Mouse (Mus musculus) central nervous system, embryonic 18 days (tissue): ENCODE data around the gene 1700012B09Rik. TPM values are rescaled to one million over a fixed set of nuclear protein-coding genes. Genes with fewer than 3 reads are reported as not detected.

Source experiments
- polyA plus RNA-seq: library from polyadenylated mRNA; depleted of rRNA; stranded (reverse); fragments of >200 nt; gene quantifications from 2 replicates; pipeline ENCODE4 v1.2.3, GENCODE M21; 2012; rRNA removed

1700012B09Rik gene
- 0.91 and 2.0 TPM in 2 replicates for polyA plus RNA-seq

DNA sequence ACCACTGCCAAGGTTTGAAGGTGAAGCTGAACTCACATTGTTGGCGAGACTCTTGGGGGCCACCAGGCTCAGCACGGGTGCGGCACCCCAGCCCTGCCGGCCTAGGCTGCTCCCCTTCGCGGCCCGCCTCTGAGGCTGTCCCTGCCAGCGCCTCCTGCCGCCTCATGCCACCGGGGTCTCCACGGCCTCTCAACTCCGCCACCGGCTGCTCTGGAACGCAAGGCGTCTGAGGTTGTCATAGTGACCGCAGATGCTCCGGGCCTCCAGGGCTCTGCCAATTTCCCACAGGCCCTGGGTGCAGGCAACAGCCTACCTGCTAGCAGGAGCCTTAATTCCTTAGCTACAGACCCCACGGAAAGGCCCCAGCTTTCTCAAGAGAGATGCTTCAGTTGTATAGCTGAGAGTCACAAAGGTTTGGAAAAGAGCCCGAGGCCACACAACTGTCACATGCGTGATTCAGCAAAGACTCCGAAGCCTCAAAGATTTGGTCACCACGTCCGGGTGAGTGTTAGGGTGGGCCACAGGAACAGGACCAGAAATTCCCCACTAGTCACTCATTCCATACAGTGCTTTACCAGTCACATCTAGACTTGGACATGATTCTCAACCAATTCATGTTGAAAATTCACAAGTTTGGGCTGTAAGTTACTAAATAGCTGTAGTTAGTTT is at the start of gene 1700012B09Rik:
1700012B09Rik (minus strand) TSS at position 228 of the 669 bp plus-strand sequence.

DNA sequence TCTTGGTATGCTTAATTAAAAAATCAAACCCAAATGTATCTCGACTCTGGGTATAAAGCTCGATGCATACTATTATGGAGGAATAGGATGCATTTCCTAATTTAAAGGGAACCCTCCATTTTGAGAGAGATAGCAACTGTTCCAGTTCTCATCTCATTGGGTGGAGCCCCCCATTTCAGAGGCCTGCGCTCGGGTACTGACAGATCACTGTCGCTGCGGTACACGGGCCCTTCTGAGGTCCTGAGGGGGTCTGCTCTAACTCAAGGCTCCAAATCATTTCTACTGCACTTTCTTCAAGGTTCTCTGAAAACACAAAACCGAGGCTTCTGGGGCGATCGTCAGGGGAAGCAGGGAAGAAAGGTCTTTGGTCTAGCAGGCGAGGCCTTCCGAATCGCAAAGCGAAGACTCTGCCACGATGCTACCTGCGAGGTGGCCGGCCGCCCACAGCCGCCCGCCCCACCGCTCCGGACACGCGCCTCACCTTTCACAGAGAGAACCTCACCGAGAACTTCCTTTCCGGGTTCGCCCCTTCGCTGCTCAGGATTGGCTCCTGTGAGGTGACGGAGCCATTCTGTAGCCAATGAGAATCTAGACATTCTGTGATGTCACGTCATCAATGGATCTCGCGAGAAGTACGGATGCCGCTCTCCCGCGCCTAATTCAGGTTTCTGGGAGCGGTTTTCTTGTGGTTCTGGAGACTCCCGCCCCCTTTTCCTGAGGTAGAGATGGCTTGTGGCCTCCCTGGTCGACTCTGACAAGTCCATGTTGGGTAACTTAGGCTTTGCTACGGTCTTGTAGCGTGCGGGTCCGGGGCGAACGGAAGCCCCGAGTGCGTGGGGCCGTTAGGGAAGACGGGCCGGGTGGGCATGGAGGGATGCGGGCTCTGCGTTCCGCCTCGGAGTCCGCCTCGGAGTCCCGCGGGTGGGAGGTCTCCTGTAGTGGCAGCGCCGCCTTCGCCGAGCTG is 13.5 kb upstream of the 1700012B09Rik start, which contains the start of the genes Mre11a and Ankrd49:
Mre11a (plus strand) TSS at position 616 of the 964 bp plus-strand sequence.
Ankrd49 (minus strand) TSS at position 818 of the 964 bp plus-strand sequence.

DNA sequence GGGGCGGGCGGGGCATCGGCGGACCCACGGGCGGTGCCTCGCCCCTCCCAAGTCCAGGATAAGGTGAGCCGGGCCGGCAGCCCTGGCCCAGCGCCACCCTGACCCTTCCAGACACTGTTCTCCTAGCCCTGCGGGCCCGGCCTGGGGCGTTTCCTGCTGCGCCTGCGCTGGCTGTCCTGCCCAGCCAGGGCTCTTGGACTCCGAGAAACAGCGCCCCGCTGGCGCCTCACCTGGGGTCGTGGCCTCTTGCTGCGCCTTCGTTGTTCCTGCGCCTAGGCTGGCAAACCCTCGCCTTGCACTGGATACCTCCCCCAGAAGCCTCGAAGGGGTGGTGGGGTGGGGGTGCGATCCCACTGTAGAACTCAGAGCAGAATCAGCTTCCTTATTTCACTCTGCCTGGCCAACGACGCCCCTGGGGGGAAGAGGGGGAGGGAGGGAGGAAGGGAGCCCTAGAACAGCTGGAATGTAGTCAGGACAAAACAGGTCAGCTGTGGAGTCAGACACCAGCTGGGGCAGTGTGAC is 18.8 kb downstream of the 1700012B09Rik start, which contains the start of gene Fut4:
Fut4 (minus strand) TSS at position 393 of the 522 bp plus-strand sequence.

DNA sequence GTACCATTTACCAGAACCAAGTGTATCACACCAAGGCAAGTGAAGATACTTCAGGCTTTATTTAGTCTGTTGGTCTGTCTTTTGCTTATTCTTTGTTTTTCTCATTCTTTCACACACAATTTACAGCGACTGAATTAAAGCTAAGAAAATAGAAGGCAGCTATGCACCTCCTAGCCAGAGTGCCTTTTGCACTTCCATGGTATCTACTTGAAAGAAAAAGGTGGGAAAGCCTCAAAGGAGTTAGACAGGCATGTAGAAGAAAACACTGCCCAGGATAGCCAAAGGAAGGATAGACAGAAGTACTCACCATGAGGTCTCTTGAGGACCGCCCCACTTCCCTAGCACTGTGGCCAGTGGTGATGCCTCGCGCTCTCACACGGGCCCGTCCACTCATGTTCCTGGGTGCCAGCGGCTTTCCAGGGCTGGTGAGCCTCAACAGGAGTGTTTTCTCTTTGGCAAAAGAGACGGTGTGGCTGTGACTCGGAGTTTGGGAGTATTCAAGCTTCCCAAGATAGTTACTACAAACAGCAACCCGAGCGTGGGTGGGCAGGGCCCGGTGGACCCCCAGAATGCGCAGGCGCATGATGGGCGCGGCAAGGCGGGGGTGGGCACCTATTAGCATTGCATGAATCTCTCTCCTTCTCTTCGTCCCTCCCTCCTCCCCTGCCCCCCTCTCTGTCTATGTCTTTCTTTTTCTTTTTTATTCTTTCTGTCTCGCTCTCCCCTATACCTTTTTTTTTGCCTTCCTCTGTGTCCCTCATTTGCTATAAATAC is 30.5 kb downstream of the 1700012B09Rik start, which contains the start of gene Piwil4:
Piwil4 (minus strand) TSS at position 583 of the 774 bp plus-strand sequence.

Other genes starting within 250 kb of the 1700012B09Rik start
- 16.4 and 16.9 TPM in 2 replicates for gene Amotl1, start 126.0 kb downstream of the 1700012B09Rik start, polyA plus RNA-seq
- gene Piwil4, start 30.3 kb downstream of the 1700012B09Rik start, polyA plus RNA-seq: 0.25 and 0.36 TPM in 2 replicates
- 0.94 and 1.2 TPM in 2 replicates for gene Fut4, start 18.6 kb downstream of the 1700012B09Rik start, polyA plus RNA-seq
- gene Mre11a, start 13.6 kb upstream of the 1700012B09Rik start, polyA plus RNA-seq: 8.0 and 9.2 TPM in 2 replicates
- gene Ankrd49, start 13.8 kb upstream of the 1700012B09Rik start, polyA plus RNA-seq: 15.7 and 16.4 TPM in 2 replicates
- gene Gpr83, start 89.2 kb upstream of the 1700012B09Rik start, polyA plus RNA-seq: 3.0 and 3.3 TPM in 2 replicates
- gene Izumo1r, start 132.9 kb upstream of the 1700012B09Rik start, polyA plus RNA-seq: 0.04 TPM in 1 of 2 replicates, not detected in the other